ENCODE assay signal across 17 mouse cellular contexts in the genomic region with DNA sequence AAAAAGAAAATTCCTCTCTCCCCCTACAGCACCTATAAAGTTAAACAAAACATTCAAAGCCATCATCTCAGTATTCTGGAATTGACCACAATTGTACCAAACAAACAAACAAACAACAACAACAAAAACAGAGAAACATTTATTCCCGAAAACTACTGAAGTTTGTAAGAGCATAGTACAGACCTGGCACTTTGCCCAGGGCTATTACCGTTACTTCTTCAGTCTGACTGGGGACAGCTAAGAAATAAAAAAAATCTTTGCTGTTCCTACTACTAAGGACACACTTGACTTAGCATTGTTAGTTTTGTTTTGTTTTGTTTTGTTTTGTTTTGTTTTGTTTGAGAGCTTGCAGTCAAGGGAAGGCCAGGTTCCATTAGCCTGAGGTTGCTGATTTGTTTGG.
DNase-seq lines count a peak whose midpoint lies in the region; ATAC-seq and TF ChIP-seq lines count a peak whose summit lies in the region.
"Had no signal": no experiment of that assay in that cellular context is flagged by ENCODE, and none has a peak within 500 bp of the region (broad histone marks: within the 10 kb centered on the region; RNA-seq: fewer than 3 reads in every experiment).

No protein-coding gene starts in this region.

- no peak overlapping the region for H3K4me3 ChIP-seq in kidney, adult 2 months (ENCODE audit: insufficient read depth, low read depth, low read length)
- no peak overlapping the region for H3K4me3 ChIP-seq in lung, postnatal 0 days (ENCODE audit: low read depth, low read length)
- H3K4me3 ChIP-seq: hindbrain, embryonic 10.5 days had no signal

- TF ChIP-seq CTCF in kidney, adult 2 months (conservative IDR thresholded peaks at IDR 0.05; ENCODE audit: insufficient read depth, insufficient read length, low read depth, low read length) = no peak
- TF ChIP-seq CTCF in lung, postnatal 0 days (IDR thresholded peaks at IDR 0.05) = no peak
- no peak for TF ChIP-seq CTCF in brain, embryonic 14.5 days (IDR thresholded peaks at IDR 0.05; ENCODE audit: borderline replicate concordance, extremely low read depth, insufficient read depth, insufficient read length)

- no peak for ATAC-seq in lung, postnatal 0 days
- ATAC-seq: forebrain, postnatal 0 days; midbrain, embryonic 16.5 days had no signal

- no peak for TF ChIP-seq EP300 in lung, postnatal 0 days (IDR thresholded peaks at IDR 0.05)

- no peak for TF ChIP-seq POLR2A in kidney, adult 2 months (IDR thresholded peaks at IDR 0.05; ENCODE audit: low read depth, low read length)
- TF ChIP-seq POLR2A in brain, embryonic 14.5 days (IDR thresholded peaks at IDR 0.05; ENCODE audit: borderline replicate concordance, extremely low read depth, insufficient read depth, insufficient read length, poor library complexity, severe bottlenecking) = no peak

- no peaks in the 10 kb centered on the region for H3K9me3 ChIP-seq in lung, postnatal 0 days (ENCODE audit: low read length)
- H3K9me3 ChIP-seq: hindbrain, embryonic 10.5 days had no signal

- no peak overlapping the region for H3K9ac ChIP-seq in lung, postnatal 0 days (replicated peaks; ENCODE audit: low read depth)
- H3K9ac ChIP-seq: forebrain, postnatal 0 days; liver, embryonic 14.5 days had no signal

- no peak overlapping the region for H3K4me2 ChIP-seq in lung, postnatal 0 days (replicated peaks; ENCODE audit: low read depth, low read length)

- WGBS in kidney, adult 2 months = 27% methylated on average over 2 of the region's 2 CpGs
- WGBS in lung, postnatal 0 days = 22% methylated on average over 2 of the region's 2 CpGs

- no peaks in the 10 kb centered on the region for H3K36me3 ChIP-seq in kidney, adult 2 months (ENCODE audit: control insufficient read depth, insufficient read depth, low read length)
- no peaks in the 10 kb centered on the region for H3K36me3 ChIP-seq in lung, postnatal 0 days (ENCODE audit: insufficient read depth, low read length)
- H3K36me3 ChIP-seq: hindbrain, embryonic 10.5 days had no signal

- no peaks in the 10 kb centered on the region for H3K27me3 ChIP-seq in kidney, adult 2 months (replicated peaks; ENCODE audit: control insufficient read depth, insufficient read depth, low read length)
- H3K27me3 ChIP-seq in lung, postnatal 0 days (replicated peaks; ENCODE audit: insufficient read depth, low read length) = no peaks in the 10 kb centered on the region

- H3K27ac ChIP-seq in kidney, adult 2 months (ENCODE audit: insufficient read depth, low read depth, low read length) = no peak overlapping the region; the same call in 1 of the 2 replicates
- H3K27ac ChIP-seq in lung, postnatal 0 days (ENCODE audit: low read length) = no peak overlapping the region
- H3K27ac ChIP-seq: hindbrain, embryonic 10.5 days; liver, embryonic 14.5 days had no signal

- H3K4me1 ChIP-seq in kidney, adult 2 months (ENCODE audit: control insufficient read depth, insufficient read depth, low read length) = no peaks in the 10 kb centered on the region
- H3K4me1 ChIP-seq in lung, postnatal 0 days (ENCODE audit: insufficient read depth, low read depth, low read length) = no peaks in the 10 kb centered on the region

- peak; percentile 23 for DNase-seq in kidney, adult 2 months
- DNase-seq in kidney, adult 11 months = no peak
- DNase-seq in lung, postnatal 0 days (ENCODE audit: low spot score) = peak; percentile 39
- no peak for DNase-seq in lung, postnatal 25 days (ENCODE audit: low spot score)
- peak; percentile 28 for DNase-seq in brain, embryonic 14.5 days (ENCODE audit: low read depth)
- peak; percentile 21 for DNase-seq in lung, postnatal 36 days
- no peak for DNase-seq in thymus, postnatal 0 days (ENCODE audit: low spot score)
- DNase-seq: cerebellum, adult 11-12 months; cerebellum, postnatal 36 days; forebrain, postnatal 0 days; gastrocnemius, postnatal 14 days; layer of hippocampus, postnatal 36 days; right cerebral cortex, adult 18-20 months; thymus, adult 2 months had no signal

Comparison
In these comparisons a context has a peak if more than half of its experiments do, and no peak if none do; other contexts are left out.
1. DNase-seq: peak in kidney, adult 2 months (single experiment), lung, postnatal 0 days (single experiment), brain, embryonic 14.5 days (single experiment) and lung, postnatal 36 days (single experiment); none in kidney, adult 11 months (single experiment), lung, postnatal 25 days (single experiment) and thymus, postnatal 0 days (single experiment).